Mouse (Mus musculus) limb, embryonic 11.5 days (tissue): Measurements from ENCODE around the gene Zfp598. TPM values are rescaled to one million over a fixed set of nuclear protein-coding genes. Genes with fewer than 3 reads are reported as not detected.
A peak's percentile ranks its signal among the peaks of the same experiment; 100 is the strongest.
"Not testable (repeated sequence)": the region's sequence is repeated elsewhere in the genome, so short reads cannot be mapped to it uniquely, and the experiment has no call there.

Experiments used
- ATAC-seq: fragments of 200-750 bp; cut with Nextera tagmentation; 2 replicates; pipeline ENCODE4 v1.8.0; 2017; ENCODE audit warnings: low read depth; ENCODE audit not compliant: insufficient number of reproducible peaks, low FRiP score, low TSS enrichment
- DNase-seq: peaks from one replicate; pipeline ENCODE4 v3.0.0-alpha.2; 2015; ENCODE audit warnings: low spot score
- H3K27ac ChIP-seq: fragments of 300-500 bp; sonication (generic); replicated peaks from 2 replicates; pipeline ENCODE4 v1.5.1; 2014; ENCODE audit warnings: low read depth, mild to moderate bottlenecking, low read length
- H3K27me3 ChIP-seq: fragments of 300-500 bp; sonication (generic); 2 replicates; pipeline ENCODE4 v1.6.1; 2014; ENCODE audit warnings: mild to moderate bottlenecking, low read length, mixed read lengths; ENCODE audit not compliant: control insufficient read depth, insufficient read depth
- H3K36me3 ChIP-seq: fragments of 300-500 bp; sonication (generic); 2 replicates; pipeline ENCODE4 v1.6.1; 2014; ENCODE audit warnings: mild to moderate bottlenecking, low read length, moderate library complexity, mixed read lengths; ENCODE audit not compliant: control insufficient read depth, insufficient read depth
- H3K4me1 ChIP-seq: fragments of 300-500 bp; sonication (generic); 2 replicates; pipeline ENCODE4 v1.6.1; 2014; ENCODE audit warnings: low read length, mixed read lengths; ENCODE audit not compliant: control insufficient read depth, insufficient read depth
- H3K4me2 ChIP-seq: fragments of 300-500 bp; sonication (generic); 2 replicates; pipeline ENCODE4 v1.6.1; 2014; ENCODE audit warnings: low read depth, mild to moderate bottlenecking, moderate library complexity; ENCODE audit not compliant: severe bottlenecking
- H3K4me3 ChIP-seq: fragments of 300-500 bp; sonication (generic); 2 replicates; pipeline ENCODE4 v1.5.1; 2014; ENCODE audit warnings: low read depth, low read length
- H3K9ac ChIP-seq: fragments of 300-500 bp; sonication (generic); 2 replicates; pipeline ENCODE4 v1.6.1; 2014; ENCODE audit warnings: mild to moderate bottlenecking, low read length
- H3K9me3 ChIP-seq: fragments of 300-500 bp; sonication (generic); 2 replicates; pipeline ENCODE4 v1.6.1; 2016; ENCODE audit warnings: low read length; ENCODE audit not compliant: control insufficient read depth
- WGBS: fragments of 180-500 bp; shearing (Covaris S2); extraction: QIAGEN DNeasy Blood & Tissue Kit; methylation state at CpG from one replicate; pipeline ENCODE4 v1.1.7; 2014; 5-methylcytosine and 5-hydroxymethylcytosine counted together
- polyA plus RNA-seq: library from polyadenylated mRNA; unstranded; fragments of >200 nt; fragmentation: Nextera tagmentation; extraction: Ambion mirVana; gene quantifications from 2 replicates; pipeline ENCODE4 v1.2.1, GENCODE M21; 2014

Gene Zfp598
- polyA plus RNA-seq, 1 experiment from 2014 or later = 36.3 TPM

DNA sequence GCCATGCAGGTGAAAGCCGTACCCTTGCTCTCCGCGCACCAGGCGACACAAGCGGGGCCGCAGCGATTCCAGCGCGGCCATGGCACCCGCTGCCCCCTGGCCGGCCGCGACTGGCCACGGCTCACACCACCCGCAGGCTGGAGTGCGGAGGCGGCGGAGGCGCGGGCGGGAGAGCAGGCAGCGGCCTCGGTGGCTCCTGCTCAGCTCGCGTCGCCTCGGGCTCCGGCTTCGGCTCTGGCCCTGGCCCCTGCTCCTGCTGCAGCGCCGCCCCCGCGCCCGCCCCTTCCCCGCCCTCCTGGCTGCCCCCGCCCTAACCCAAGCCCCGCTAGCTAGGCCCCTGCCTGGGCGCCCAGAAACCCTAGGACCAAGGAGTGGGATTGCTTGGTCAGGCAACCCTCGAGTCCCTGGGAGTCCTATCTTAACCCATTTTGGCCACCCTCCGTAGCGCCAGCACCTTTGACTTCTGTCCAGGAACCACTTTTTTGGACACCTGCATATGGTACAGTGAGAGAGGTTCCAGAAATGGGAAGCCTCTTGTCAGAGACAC lies 19.3 kb upstream of the Zfp598 start, which contains the start of gene Slc9a3r2:
TSS of gene Slc9a3r2 (minus strand) at position 258 of the 547 bp plus-strand sequence.
- peak; percentile 77 for DNase-seq
- H3K27me3 ChIP-seq = no peaks in the 10 kb centered on the region

DNA sequence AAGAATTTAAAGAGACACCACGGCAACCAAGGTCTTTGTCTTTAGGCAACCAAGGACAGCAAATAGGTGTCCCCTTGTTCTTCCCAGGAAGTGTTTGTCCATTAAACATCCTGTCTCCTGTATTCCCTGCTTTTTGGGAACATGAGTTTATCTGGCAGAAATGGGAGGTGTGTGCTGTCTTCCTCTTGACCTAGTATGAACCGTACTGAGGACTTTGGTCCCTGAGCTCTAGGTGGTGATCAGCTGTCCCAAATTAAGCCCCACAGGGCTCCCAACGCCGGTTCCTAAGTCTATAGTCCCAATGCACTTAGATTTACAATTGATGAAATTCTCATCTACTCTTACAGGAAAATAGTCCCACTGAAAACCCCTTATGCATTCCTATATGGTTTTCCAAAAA lies 18.7 kb upstream of the Zfp598 start:
- no peak for ATAC-seq
- Histone ChIP-seq H3K9ac (no peak overlapping the region), H3K4me2 (peak overlapping the region; percentile 99; the same call in 1 of the 2 replicates), H3K27me3 (no peaks in the 10 kb centered on the region), H3K27ac (no peak overlapping the region), H3K4me3 (no peak overlapping the region), H3K36me3 (no peaks in the 10 kb centered on the region), H3K4me1 (peaks cover 15% of the 10 kb centered on the region), H3K9me3 (no peaks in the 10 kb centered on the region)
- WGBS = 78% methylated on average over 4 of the region's 4 CpGs
- DNase-seq = no peak

More for the DNA sequence above, 19.3 kb upstream of the Zfp598 start, which contains the start of gene Slc9a3r2:
- Histone ChIP-seq H3K4me2 (peak within 1 kb of the TSS; percentile 99), H3K9me3 (no peaks in the 10 kb centered on the region), H3K27ac (peak within 1 kb of the TSS; percentile 56; the same call in 1 of the 2 replicates), H3K4me1 (peaks cover 15% of the 10 kb centered on the region), H3K4me3 (peak within 1 kb of the TSS; percentile 80), H3K9ac (peak within 1 kb of the TSS; percentile 89), H3K36me3 (0 out of 2 replicates have a peak, but pooled peaks cover 2% of the 10 kb centered on the region)
- WGBS = under 1% methylated on average over 41 of the region's 41 CpGs
- peak; percentile 60 for ATAC-seq

DNA sequence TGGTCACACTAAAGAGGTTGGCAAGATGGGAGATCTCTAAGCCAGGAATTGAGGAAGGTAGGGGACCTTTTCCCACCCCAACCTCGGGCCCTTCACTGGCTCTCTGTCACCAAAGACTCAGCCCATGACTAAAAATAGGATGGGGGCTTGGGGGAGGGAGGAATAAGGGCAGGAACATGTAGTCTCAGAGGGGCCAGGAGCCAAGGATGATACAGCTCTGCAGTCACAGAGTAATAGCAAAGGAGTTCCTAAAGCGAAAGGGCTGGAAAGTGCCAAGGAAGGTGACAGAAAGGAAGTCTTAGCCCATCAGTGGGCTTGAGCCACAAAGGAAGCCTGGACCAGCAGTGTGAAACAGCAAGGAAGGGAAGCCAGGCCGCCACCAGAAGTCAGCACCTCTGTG lies 17.7 kb upstream of the Zfp598 start:
- DNase-seq (no peak), ATAC-seq (no peak)
- Histone ChIP-seq H3K9ac (no peak overlapping the region), H3K27ac (no peak overlapping the region), H3K4me2 (no peak overlapping the region), H3K36me3 (no peaks in the 10 kb centered on the region), H3K9me3 (no peaks in the 10 kb centered on the region), H3K4me3 (no peak overlapping the region), H3K27me3 (peaks cover under 1% of the 10 kb centered on the region; the same call in 1 of the 2 replicates), H3K4me1 (peaks cover 15% of the 10 kb centered on the region)
- WGBS = 71% methylated on average over 3 of the region's 3 CpGs

DNA sequence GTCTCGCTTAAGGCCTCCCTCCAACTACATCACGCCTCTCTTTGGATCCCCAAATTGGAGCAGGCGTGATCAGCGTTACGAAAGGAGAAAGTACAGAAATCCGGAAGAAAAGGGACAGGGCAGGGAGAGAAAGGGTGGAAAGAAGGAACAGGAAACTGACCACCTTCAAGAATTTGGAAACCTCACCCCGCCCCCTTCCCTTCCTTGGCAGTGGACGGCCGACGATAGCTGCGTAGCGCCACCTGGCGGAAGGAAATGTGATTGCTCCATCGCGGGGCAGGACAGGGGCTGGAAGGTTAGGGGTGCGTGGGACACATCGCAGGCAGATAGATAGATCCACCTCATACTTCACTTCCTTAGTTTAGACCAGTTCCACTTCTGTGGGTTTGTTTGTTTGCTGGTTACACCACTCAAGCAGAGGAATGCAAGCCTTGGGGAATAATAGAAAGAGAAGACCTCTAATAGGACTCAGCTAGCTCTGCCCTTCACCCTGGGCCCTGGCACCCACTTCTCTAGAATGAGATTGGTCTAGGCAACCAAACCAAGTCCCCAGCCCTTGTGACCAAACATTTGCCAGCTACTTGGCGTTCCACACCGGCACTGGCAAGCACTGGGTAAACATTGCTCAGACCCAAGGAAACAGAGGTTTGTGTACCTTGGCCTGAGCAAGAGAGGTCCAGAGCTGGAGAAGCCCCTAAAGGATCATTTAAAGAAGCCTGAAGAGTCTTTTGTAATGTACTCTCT lies 15.3 kb upstream of the Zfp598 start:
- Histone ChIP-seq H3K36me3 (no peaks in the 10 kb centered on the region), H3K4me2 (peak overlapping the region; percentile 53), H3K4me3 (peak overlapping the region; percentile 20), H3K9ac (peak overlapping the region; percentile 59), H3K9me3 (no peaks in the 10 kb centered on the region), H3K27me3 (peaks cover 24% of the 10 kb centered on the region), H3K4me1 (peaks cover 18% of the 10 kb centered on the region), H3K27ac (no peak overlapping the region)
- 9% methylated on average over 19 of the region's 19 CpGs for WGBS
- ATAC-seq (peak; percentile 41; the same call in 1 of the 2 replicates), DNase-seq (peak; percentile 94)

DNA sequence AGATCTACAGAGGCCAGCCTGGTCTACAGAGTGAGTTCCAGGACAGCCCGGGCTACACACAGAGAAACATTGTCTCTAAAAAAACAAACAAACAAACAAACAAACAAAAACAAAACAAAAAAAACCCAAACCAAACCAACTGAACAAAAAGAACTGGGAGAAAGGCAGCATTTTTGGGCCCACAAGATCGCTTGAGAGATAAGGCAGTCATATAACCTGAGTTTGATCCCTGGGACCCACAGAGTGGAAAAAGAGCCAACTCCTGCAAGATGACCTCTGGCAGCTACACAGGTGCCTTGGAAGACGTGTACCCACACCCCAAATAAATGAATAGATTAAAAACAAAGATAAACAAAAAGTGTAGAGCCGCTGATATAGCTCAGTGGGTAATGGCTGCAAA lies 14.5 kb upstream of the Zfp598 start:
- Histone ChIP-seq H3K36me3 (no peaks in the 10 kb centered on the region), H3K9me3 (no peaks in the 10 kb centered on the region), H3K27me3 (peaks cover 30% of the 10 kb centered on the region), H3K9ac (no peak overlapping the region), H3K4me2 (no peak overlapping the region), H3K4me1 (peaks cover 12% of the 10 kb centered on the region), H3K27ac (no peak overlapping the region), H3K4me3 (no peak overlapping the region)
- no peak for DNase-seq
- ATAC-seq = no peak
- WGBS = 78% methylated on average over 4 of the region's 4 CpGs

DNA sequence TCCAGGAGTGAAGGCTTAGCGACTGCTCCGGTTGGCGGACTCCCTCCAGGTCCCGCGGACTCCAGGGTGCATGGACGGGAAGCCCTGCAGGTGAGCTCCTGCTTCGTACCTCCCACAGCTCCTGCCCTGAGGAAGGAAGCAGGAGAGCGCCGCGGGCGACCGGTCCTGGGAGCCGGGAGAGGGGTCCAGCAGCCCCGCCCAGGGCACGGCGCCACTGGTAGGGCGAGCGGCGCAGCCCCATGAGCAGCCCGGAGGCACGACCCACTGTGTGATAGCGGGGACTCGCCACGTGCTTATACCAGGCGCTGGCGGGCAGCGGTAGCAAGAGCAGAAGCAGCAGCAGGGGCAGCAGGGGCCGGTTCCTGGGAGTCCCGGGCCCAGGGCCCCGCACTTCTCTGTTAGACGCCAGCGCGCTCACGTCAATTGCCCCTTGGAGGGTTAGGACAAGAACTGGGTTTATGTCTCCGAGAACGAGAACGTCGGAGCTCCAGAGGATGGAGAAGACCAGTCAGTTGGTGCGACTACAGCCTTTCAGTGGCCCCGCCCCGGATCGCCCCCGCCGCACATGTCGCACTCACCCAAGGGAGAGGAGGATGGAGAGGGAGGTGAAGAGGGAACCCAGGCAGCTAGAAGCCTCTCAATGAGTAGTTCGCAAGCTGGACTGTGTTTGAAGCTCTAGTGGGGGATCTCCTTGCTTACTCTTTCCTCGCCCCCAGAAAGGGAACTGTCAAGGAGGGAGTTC lies 11.3 kb upstream of the Zfp598 start, which contains the start of gene Npw:
TSS of gene Npw (minus strand) at position 441 of the 742 bp plus-strand sequence.
- H3K27ac ChIP-seq = no peak within 1 kb of the TSS
- DNase-seq (peak; percentile 54), ATAC-seq (0 out of 2 replicates have a peak, but pooled peaks have one; percentile 32)
- WGBS = 1% methylated on average over 47 of the region's 47 CpGs
- peak within 1 kb of the TSS; percentile 80 for H3K4me2 ChIP-seq
- H3K9me3 ChIP-seq = no peaks in the 10 kb centered on the region
- peaks cover 8% of the 10 kb centered on the region for H3K4me1 ChIP-seq
- H3K9ac ChIP-seq = peak within 1 kb of the TSS; percentile 62
- H3K4me3 ChIP-seq = peak within 1 kb of the TSS; percentile 44
- H3K27me3 ChIP-seq = peaks cover 30% of the 10 kb centered on the region
- H3K36me3 ChIP-seq = no peaks in the 10 kb centered on the region

DNA sequence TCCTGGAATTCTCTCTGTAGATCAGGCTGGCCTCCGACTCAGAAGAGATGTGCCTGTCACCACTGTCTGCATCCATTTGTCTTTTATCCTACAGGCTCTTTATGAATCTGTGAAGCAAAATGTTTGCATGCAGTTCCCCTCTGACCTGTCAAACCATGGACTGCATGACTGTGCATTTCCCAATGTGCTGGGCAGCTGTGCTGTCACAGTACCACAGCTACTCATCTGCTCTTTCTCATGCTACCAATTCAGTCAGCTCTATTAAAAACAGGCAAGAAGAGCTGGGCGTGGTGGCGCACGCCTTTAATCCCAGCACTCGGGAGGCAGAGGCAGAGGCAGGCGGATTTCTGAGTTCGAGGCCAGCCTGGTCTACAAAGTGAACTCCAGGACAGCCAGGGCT lies 2.5 kb upstream of the Zfp598 start:
- not testable (repeated sequence) for DNase-seq, H3K9me3 ChIP-seq, H3K9ac ChIP-seq, H3K4me2 ChIP-seq, H3K4me3 ChIP-seq, ATAC-seq, H3K27ac ChIP-seq, H3K27me3 ChIP-seq, H3K36me3 ChIP-seq
- 63% methylated on average over 7 of the region's 7 CpGs for WGBS
- peaks cover 17% of the 10 kb centered on the region for H3K4me1 ChIP-seq

DNA sequence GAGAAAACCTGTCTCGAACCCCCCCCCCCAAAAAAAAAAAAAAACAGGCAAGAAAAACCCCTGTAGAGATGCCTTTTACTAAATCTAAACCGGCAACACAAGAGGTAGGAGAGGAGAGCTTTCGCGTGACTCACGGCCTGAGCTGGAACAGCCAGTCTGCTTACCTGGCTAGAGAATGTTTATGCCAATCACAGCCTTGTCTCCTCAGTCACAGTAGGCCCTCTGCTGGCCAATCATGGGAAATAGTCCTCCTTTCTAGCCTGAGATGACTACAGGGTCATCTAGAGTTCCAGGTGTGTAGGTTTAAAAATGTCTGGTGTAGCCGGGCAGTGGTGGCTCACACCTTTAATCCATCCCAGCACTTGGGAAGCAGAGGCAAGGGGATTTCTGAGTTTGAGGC lies 2.1 kb upstream of the Zfp598 start:
- no peaks in the 10 kb centered on the region for H3K9me3 ChIP-seq
- DNase-seq (peak; percentile 71), ATAC-seq (no peak)
- 26% methylated on average over 6 of the region's 6 CpGs for WGBS
- H3K36me3 ChIP-seq = no peaks in the 10 kb centered on the region
- H3K9ac ChIP-seq = no peak overlapping the region
- no peak overlapping the region for H3K4me3 ChIP-seq
- H3K27me3 ChIP-seq = no peaks in the 10 kb centered on the region
- H3K4me1 ChIP-seq = peaks cover 21% of the 10 kb centered on the region
- no peak overlapping the region for H3K27ac ChIP-seq
- H3K4me2 ChIP-seq = no peak overlapping the region
